Mouse (Mus musculus) cerebellum, adult 18-20 months (tissue): Measurements from ENCODE around the gene Krt86.
A peak's percentile ranks its signal among the peaks of the same experiment; 100 is the strongest.
"Not testable (repeated sequence)": the region's sequence is repeated elsewhere in the genome, so short reads cannot be mapped to it uniquely, and the experiment has no call there.

Experiments
- DNase-seq, 2 experiments: peaks; one replicate each; pipeline ENCODE4 v3.0.0; 2021

Krt86 gene

GRCm38 (mm10) chr15:101493713-101494112, 20.4 kb downstream of the Krt86 start:
- DNase-seq = no peak

DNA sequence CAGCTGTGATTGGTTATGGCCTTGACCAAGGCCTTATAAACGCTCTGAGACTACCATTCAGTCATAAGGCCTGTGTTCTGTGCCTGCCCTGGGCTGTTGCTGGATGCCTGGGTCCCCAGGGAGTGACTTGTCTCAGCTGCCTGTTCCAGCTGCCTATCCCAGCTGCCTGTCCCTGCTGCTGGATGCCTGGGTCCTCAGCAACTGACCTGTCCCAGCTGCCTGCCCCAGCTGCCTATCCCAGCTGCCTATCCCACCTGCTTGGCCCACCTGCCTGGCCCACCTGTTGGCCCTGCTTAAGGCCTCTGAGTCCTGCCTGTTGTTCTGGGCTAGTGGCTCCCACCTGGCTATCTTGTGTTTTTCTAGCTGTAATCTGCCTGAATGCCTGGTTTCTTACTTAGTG, 20.9 kb downstream of the Krt86 start:
- no peak for DNase-seq

- no peak for DNase-seq
Measured at GRCm38 (mm10) chr15:101495266-101495665, 22.0 kb downstream of the Krt86 start.

DNA sequence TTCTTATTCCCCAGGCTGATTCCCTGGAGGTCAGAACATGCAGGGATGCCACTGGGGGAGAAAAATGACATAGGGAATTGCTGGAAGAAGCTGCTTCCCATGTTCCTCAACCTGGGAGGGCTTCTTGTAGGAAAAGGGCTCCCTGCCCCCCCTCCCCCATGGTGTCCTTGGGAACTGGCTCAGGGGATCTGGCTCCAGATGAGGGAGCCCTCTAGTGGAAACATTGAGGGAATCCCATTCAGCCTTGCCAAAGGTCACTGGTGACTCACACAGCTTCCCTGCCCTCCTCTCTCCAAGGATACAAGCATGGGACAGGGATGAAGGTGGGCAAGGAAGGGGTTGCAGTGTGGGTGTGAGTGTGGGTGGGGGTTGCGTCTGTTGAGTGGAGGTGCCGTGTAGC, 23.9 kb downstream of the Krt86 start:
- peak in 1 of 2 experiments; percentile 7 for DNase-seq

DNA sequence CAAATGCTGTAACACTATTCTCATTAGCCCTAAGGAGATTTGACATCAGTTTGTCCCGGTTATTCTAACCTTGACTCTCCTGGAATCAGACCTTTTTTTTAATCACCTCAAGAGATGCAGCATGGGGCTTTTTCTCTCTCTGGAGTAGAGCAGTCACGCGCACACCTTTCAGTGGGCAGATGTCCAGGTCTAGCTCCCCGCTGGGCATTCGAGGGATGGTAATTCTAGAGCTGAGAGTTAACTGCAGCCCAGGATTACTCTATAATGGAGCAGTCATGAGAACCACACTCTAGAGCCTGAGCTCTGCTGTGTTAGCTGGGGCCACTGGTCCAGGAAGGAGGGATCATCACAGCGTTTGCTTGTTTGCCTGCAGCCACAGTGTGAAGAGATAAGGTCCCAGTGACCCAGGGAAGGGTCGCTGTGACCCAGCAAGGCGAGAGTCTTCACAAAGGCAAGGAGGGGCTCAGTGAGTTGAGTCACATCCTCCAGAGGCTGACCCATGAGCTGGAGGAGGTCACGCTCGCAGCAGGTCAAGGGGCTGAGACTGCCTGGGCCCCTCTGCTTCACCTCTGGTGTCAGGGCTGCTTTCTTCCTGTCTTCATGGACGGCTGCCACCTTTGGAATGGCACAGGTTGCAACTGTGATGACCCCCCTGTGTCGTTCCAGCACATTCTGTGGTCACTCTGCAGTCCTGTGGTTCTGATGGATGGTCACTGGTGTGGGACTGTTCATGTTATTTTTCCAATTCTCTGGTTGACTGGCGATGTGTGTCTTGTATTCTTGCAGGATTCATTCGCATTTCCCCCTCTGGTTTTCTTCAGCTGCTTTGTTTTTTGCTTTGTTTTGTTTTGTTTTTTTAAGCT, 33.8 kb downstream of the Krt86 start:
- no peak for DNase-seq

- no peak for DNase-seq
Measured at GRCm38 (mm10) chr15:101508247-101508646, 35.0 kb downstream of the Krt86 start.

- DNase-seq = not testable (repeated sequence)
Measured at GRCm38 (mm10) chr15:101517161-101517560, 43.9 kb downstream of the Krt86 start, which contains the start of gene Gm49425. Gene Gm49425 (minus strand): TSS chr15:101517261.

- DNase-seq = peak; percentile 70 to 74
Measured at GRCm38 (mm10) chr15:101519792-101520191, 46.5 kb downstream of the Krt86 start.

DNA sequence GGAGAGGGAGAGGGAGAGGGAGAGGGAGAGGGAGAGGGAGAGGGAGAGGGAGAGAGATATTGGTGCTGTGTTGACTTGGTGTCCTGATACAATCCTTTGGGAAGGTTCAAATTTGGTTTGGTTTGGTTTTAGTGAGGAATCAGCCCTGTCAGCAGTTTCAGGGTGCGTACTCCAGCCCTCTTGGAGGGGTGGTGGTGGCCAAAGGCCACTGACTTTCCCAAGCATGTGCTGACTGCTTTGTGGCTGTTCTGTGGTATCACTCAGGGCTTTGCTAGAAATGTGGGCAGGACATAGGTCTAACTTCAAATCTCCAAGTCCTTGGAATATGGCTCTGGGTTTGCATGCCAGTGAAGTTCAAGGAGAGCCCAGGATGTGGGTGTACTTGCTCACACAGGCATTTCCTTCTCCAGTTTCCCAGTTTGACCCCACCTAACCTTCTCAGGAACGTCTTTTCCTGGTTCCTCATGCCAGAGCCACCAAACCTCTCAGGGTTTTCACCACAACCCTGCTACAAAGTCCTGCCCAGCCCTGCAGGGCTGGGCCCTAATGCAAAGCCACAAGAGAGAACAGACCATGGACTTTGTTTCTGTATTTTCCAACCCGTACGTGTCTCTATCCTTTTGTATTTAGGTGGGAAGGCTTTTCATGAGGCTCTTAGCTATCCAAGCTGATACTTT, 49.4 kb downstream of the Krt86 start:
- no peak for DNase-seq
